Mouse (Mus musculus) limb, embryonic 10.5 days (tissue): ENCODE measurements around the gene Rnaset2b. TPM values are rescaled to one million over a fixed set of nuclear protein-coding genes. Genes with fewer than 3 reads are reported as not detected.
"Not testable (repeated sequence)": the region's sequence is repeated elsewhere in the genome, so short reads cannot be mapped to it uniquely, and the experiment has no call there.

Experiments used
- DNase-seq: peaks from one replicate; pipeline ENCODE4 v3.0.0-alpha.2; 2017; ENCODE audit warnings: low spot score
- H3K27ac ChIP-seq: fragments of 300-500 bp; sonication (generic); 2 replicates; pipeline ENCODE4 v1.5.1; 2016; ENCODE audit warnings: mild to moderate bottlenecking
- H3K27me3 ChIP-seq: fragments of 300-500 bp; sonication (generic); 2 replicates; pipeline ENCODE4 v1.6.1; 2016; ENCODE audit warnings: low read depth, mild to moderate bottlenecking; ENCODE audit not compliant: poor library complexity, severe bottlenecking
- H3K36me3 ChIP-seq: fragments of 300-500 bp; sonication (generic); 2 replicates; pipeline ENCODE4 v1.6.1; 2016; ENCODE audit warnings: mild to moderate bottlenecking, moderate library complexity
- H3K4me1 ChIP-seq: fragments of 300-500 bp; sonication (generic); 2 replicates; pipeline ENCODE4 v1.6.1; 2016
- H3K4me3 ChIP-seq: fragments of 300-500 bp; sonication (generic); 2 replicates; pipeline ENCODE4 v1.5.1; 2016; ENCODE audit warnings: mild to moderate bottlenecking, moderate library complexity
- H3K9me3 ChIP-seq: fragments of 300-500 bp; sonication (generic); replicated peaks from 2 replicates; pipeline ENCODE4 v1.6.1; 2016; ENCODE audit warnings: mild to moderate bottlenecking
- WGBS: fragments of 180-500 bp; shearing (Covaris S2); methylation state at CpG from one replicate; pipeline ENCODE4 v1.1.7; 2016; 5-methylcytosine and 5-hydroxymethylcytosine counted together
- polyA plus RNA-seq: library from polyadenylated mRNA; unstranded; fragments of >200 nt; fragmentation: Nextera tagmentation; extraction: Ambion mirVana; gene quantifications from 2 replicates; pipeline ENCODE4 v1.2.1, GENCODE M21; 2016

Gene Rnaset2b
- polyA plus RNA-seq, 1 experiment from 2014 or later, result 175 TPM

DNA sequence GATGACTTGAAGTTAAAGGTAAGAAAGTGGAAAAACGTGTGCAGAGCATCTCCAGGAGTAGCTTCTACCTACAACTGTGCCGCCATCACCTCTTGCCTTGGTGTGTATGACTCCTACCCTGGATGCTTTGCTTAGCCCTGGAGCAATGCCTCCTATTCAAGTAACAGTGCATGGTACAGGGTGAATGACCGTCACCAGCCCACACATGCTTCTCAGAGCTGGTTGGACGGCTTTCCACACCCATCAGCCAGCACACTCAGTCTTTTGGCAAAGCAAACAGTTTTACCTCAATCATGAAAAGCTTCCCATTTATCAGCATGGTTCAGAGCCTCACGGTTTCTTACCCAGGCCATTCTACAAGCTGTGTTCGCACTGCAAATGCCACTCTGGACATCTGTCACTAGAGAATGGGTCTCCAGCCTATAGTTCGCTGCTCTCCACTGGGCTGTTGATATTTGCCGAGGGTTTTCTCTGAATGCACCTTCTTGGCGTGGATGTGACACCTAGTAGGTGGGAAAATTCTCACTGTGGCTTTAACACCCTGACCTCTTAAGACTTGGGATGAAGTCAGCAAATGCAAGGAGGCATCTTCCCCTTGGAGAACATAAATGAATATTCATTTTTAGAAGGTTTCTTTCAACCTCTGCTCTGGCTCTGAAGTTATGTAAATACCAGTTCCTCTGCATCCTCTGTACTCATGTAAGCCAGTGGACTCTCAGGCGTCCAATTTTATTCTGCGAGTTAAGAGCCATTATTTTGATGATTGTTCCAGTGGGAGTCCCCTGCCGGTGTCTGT, 31.6 kb downstream of the Rnaset2b start:
- not testable (repeated sequence) for H3K27me3 ChIP-seq, H3K4me3 ChIP-seq, H3K27ac ChIP-seq, H3K9me3 ChIP-seq, H3K4me1 ChIP-seq, DNase-seq, H3K36me3 ChIP-seq
- WGBS, result 73% methylated on average over 9 of the region's 12 CpGs

DNA sequence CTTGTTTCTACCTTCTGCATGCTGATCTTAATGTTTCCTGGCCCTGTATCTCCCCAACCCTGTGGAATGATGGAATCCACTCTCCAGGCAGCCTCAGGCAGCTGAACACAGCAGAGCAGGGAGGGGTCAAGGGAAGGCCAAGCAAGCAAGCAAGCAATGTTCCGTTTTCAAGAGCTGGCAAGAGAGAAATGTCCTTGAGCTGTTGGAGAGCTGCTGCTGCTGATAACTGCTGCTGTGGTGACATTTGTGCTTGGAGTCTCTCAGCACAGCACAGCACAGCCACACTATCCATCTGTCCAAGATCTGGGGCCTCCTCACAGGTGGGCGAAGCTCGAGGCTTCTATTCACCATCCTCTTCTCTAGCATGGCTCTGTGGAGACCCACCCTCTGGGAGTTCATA, 33.0 kb downstream of the Rnaset2b start:
- WGBS, result no CpG with 5 or more reads among the region's 3 CpGs

DNA sequence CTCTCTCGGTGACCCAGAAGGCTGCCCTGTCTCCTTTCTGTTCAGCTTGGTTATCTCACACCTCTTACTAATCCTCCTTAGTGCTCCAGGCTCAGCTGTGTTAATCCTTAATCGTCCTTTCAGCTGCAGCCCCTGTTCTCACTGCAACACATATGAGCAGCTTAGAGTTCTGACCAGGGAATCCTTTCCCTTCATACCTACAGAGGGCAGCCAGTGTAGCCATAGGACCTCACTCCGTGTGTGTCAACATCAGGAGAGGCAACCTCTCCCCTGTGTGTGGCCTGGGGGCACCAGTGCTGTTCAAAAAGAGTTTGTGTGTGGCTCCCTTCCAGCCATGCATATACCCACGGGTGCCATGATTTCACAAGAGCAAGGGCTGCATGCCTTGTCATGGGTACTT, 35.2 kb downstream of the Rnaset2b start:
- not testable (repeated sequence) for H3K36me3 ChIP-seq, H3K4me1 ChIP-seq, H3K4me3 ChIP-seq, H3K27me3 ChIP-seq, DNase-seq, H3K9me3 ChIP-seq, H3K27ac ChIP-seq
- 58% methylated on average over 3 of the region's 4 CpGs for WGBS

More for the DNA sequence above, 33.0 kb downstream of the Rnaset2b start:
- not testable (repeated sequence) for H3K4me3 ChIP-seq, H3K27ac ChIP-seq, H3K9me3 ChIP-seq, H3K36me3 ChIP-seq, DNase-seq, H3K27me3 ChIP-seq, H3K4me1 ChIP-seq

DNA sequence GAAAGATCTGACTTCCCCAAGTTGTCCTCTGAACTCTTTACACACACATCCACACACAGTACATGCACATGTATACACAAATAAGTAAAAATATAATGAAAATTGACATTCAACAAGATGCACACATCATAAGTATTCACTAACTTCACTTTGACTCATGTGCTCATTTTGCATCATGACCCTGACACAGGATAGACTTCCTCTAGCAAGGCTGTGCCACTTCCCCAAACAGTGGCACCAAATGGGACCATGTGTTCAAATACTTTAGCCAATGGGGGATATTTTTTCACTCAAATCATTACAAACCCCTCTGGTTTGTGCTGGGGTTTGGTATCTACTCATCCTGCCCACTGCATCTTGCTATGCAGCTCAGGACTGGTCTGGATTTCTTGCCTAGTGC, 38.5 kb downstream of the Rnaset2b start:
- H3K4me3 ChIP-seq, H3K27me3 ChIP-seq, H3K27ac ChIP-seq, DNase-seq, H3K4me1 ChIP-seq, H3K9me3 ChIP-seq, H3K36me3 ChIP-seq: not testable (repeated sequence)

DNA sequence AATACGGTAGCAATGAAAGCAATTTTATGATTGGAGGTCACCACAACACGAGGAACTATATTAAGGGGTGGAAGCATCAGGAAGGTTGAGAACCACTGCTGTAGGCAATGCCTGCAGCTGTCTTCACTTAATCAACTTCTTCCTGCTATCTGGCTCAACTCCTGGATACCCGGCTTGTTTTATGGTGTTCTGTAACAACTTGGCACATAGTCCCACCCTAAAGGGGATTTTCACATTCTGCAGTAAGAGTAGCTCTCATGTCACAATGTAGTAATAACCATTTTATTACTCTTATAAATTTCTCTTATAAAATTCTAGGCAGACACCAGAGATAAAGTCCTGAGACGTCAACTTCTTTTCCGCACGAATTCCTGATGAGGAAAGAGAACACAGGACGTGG, 39.0 kb downstream of the Rnaset2b start:
- not testable (repeated sequence) for H3K9me3 ChIP-seq, DNase-seq, H3K36me3 ChIP-seq, H3K27me3 ChIP-seq, H3K27ac ChIP-seq, H3K4me1 ChIP-seq, H3K4me3 ChIP-seq
- WGBS, result no CpG with 5 or more reads among the region's 7 CpGs

DNA sequence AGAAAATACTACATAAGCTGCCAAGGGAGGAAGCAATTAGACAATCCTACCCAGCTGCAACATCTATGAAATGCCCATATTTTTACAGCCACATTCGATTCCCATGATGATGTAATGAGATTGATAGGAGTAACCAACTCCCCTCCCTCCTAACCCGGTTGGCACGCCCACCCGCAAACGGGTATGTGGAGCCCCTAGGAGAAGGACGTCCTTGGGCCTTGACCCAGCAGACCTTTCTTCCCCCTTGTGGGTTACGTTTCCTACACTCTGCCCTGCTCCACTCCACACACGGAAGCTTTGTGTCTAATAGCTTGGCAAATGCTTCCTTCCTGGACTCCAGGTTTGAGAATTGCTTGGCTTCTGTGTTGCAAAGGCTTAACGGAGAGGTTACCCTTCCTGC, 39.5 kb downstream of the Rnaset2b start:
- H3K9me3 ChIP-seq, H3K36me3 ChIP-seq, DNase-seq, H3K27ac ChIP-seq, H3K4me1 ChIP-seq, H3K27me3 ChIP-seq, H3K4me3 ChIP-seq: not testable (repeated sequence)
- WGBS, result 85% methylated on average over 6 of the region's 9 CpGs

DNA sequence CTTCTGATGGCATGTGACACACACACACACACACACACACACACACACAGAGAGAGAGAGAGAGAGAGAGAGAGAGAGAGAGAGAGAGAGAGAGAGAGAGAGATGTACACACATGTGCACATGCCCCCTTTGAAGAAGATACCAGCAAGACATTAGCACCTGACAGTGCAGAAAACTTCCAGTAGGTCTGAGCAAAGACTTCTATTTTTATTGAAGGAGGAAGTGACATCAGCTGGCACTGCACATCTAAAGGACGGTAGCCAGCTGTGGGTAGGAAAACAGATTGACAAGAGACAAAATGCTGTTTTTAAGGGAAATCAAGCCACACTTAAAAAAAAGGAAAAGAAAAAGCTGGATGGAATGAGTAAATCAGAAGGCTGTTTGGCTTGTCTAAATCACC, 43.8 kb downstream of the Rnaset2b start:
- no CpG with 5 or more reads among the region's 1 CpGs for WGBS
- DNase-seq, H3K27ac ChIP-seq: not testable (repeated sequence)

DNA sequence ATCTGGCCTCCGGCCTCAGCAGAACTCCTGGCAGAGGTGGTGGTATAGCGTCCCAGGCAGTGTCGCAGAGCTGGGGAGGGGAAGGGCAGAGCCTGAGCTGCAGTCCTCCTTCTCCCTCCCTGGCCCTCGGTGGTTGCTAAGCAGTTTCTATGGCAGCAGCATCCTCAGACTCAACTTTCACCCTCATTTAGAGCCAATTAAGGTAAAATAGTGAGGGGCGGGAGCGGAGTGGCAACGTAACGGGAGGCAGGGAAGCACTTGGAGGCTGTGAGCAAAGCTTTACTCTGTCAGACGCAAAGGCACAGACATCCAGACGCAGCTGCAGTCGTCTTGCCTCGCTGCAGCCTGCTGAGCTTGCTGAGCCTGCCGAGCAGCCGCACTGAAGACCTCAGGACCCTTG, 54.8 kb downstream of the Rnaset2b start, which contains the start of gene Gm1604a:
Gm1604a (plus strand) TSS at position 312 of the 400 bp plus-strand sequence.
- H3K4me3 ChIP-seq, H3K4me1 ChIP-seq, H3K27me3 ChIP-seq, H3K9me3 ChIP-seq, H3K27ac ChIP-seq, DNase-seq, H3K36me3 ChIP-seq: not testable (repeated sequence)
- 9% methylated on average over 7 of the region's 14 CpGs for WGBS

More for the DNA sequence above, 43.8 kb downstream of the Rnaset2b start:
- not testable (repeated sequence) for H3K4me1 ChIP-seq, H3K27me3 ChIP-seq, H3K9me3 ChIP-seq, H3K4me3 ChIP-seq, H3K36me3 ChIP-seq

DNA sequence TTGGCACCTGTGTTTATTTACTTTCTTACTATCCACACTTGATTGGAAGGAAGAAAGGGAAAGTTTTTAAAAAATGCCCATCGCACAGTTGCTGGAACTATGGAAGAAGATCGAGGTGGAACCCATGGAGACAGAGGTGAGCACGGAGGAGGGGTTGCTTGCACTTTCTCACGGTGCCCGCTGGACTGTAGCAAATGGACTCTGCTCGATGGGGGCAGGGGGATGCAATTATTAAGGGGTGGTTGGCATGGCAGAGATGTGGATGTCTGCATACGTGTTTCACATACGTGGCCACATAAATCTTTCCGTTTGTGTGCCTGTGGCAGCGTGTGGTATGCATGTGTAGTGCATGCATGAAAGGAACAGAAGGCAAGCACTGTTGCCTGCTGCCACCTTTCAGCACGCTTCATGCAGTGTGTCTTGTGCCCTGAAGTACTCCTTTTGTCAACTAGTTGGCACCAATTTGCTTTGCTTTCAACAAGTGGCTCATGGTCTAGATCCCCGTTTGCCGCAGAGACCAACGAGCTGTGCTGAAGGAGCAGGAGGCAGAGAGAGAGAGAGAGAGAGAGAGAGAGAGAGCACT, 55.4 kb downstream of the Rnaset2b start:
- H3K27me3 ChIP-seq, H3K9me3 ChIP-seq, H3K27ac ChIP-seq, DNase-seq, H3K36me3 ChIP-seq, H3K4me1 ChIP-seq, H3K4me3 ChIP-seq: not testable (repeated sequence)
- WGBS, result 71% methylated on average over 3 of the region's 14 CpGs

DNA sequence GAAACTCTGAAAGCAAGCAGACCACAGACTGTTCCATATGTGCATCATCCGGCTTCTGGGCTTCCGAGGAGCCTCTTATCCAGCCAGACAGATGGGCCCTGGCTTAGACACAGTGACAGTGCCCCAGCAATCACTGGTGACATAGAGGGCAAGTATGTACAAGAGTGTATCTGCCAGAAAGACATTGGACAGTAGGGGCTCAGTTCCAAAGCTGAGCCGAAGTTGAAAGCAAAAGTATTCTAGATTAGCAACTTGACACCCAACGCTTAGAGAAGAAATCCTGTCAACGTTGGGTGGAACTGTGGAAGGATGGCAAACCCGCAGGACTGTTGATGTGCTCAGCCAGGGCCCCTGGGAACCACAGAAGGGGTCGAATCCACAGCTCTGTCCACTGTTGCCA, 59.8 kb downstream of the Rnaset2b start:
- H3K4me1 ChIP-seq, H3K4me3 ChIP-seq, H3K27ac ChIP-seq, H3K36me3 ChIP-seq, DNase-seq, H3K27me3 ChIP-seq, H3K9me3 ChIP-seq: not testable (repeated sequence)
- 80% methylated on average over 5 of the region's 7 CpGs for WGBS

DNA sequence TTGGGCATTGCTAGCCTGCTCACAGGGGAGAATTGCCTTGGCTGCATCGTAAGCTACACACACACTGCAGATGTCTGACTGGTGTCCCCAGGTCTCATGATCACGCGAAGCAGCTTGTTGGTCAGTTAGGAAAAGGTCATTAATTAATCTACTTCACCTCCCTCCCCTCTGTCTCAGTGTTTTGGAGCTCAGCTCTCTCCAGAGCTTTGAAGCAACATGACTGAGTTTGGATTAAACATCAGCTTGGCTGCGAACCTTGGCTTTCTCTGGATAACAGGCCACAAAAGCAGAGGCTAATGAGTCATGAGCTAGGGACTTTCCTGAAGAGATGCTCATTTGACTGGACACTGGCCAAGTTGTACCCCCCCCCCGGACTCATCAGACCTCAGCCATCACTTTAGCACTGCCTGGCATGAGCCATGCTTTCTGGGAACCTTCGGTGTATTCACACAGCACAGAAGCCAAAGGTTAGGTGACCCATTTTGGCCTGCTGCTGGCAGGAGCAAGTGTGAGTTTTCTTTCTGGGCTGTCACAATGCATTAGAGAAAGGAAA, 60.3 kb downstream of the Rnaset2b start:
- DNase-seq, H3K27ac ChIP-seq, H3K36me3 ChIP-seq, H3K27me3 ChIP-seq, H3K4me3 ChIP-seq, H3K9me3 ChIP-seq, H3K4me1 ChIP-seq: not testable (repeated sequence)
- WGBS, result 69% methylated on average over 3 of the region's 6 CpGs

DNA sequence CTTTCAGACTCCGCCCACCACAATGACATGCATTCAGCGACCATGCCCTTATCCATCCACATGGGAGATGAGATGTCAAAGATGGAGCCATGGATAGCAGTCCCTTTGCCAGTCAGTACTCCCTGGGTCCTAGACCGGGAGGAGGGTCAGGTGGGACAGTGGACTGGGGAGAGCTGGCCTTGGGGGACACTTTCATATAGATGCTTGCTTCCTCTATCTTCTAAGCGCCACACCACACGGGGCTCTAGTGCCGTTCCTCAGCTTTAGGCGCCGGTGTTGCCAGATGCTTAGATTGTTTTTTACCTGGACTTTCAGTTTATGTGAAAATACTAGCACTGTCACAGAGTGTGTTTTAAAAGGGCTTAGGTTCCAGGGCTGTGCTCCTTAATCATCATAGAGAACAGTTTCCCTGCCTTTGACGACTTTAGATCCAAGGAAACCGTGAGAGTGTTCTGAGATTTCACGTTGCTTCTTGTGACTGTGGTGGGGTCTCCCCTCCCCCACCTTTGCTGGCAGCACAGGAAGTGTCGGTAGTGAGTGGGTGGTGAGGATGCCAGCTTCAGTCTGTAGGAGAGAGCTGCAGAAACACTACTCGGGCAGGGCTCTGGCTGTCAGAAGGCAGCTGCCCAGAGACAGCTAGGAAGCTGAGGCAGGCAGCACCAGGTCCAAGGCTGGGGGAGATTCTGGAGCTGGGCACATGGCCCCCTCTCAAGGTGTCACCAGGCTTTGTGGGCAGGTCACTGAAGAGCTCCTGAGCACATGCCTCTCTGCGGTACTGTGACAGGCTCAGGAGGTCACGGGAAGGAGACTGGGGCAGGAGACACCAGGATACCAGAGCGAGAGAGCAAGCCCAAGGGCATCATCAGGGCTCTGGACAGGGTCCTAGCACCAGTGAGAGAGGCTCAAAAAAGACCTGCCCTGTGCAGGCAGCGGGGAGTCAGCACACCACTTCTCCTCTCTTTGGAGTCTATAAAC, 63.0 kb downstream of the Rnaset2b start:
- H3K4me1 ChIP-seq, H3K27me3 ChIP-seq, DNase-seq, H3K27ac ChIP-seq, H3K9me3 ChIP-seq, H3K4me3 ChIP-seq, H3K36me3 ChIP-seq: not testable (repeated sequence)
- 50% methylated on average over 3 of the region's 17 CpGs for WGBS
